Mouse (Mus musculus): ENCODE results near the gene Fhad1. TPM values are rescaled to one million over a fixed set of nuclear protein-coding genes. Genes with fewer than 3 reads are reported as not detected.

Gene Fhad1
- polyA plus RNA-seq, 1 experiment from 2014 or later: 4.9 TPM

GRCm38 (mm10) chr4:141879875-141880274 lies 135.0 kb downstream of the Fhad1 start:
- 45% methylated on average over 9 of the region's 9 CpGs for WGBS
- H3K9ac ChIP-seq (ENCODE audit: low read length): no peak overlapping the region
- H3K4me3 ChIP-seq (ENCODE audit: low read depth, low read length): no peak overlapping the region
- no peak overlapping the region for H3K4me2 ChIP-seq (replicated peaks; ENCODE audit: low read depth)
- no peak for ATAC-seq (ENCODE audit: low FRiP score, low TSS enrichment)
- no peak for DNase-seq (ENCODE audit: low spot score)
- TF ChIP-seq CTCF (IDR thresholded peaks at IDR 0.05; ENCODE audit: low read depth): no peak
- no peak for TF ChIP-seq EP300 (optimal IDR thresholded peaks at IDR 0.05)
- no peaks in the 10 kb centered on the region for H3K27me3 ChIP-seq (ENCODE audit: control insufficient read depth, insufficient read depth, low read length)
- no peaks in the 10 kb centered on the region for H3K36me3 ChIP-seq (ENCODE audit: control insufficient read depth, insufficient read depth, low read length)
- no peaks in the 10 kb centered on the region for H3K9me3 ChIP-seq (ENCODE audit: control insufficient read depth, low read length)
- H3K27ac ChIP-seq (replicated peaks): no peak overlapping the region
- peaks cover 12% of the 10 kb centered on the region; the same call in 1 of the 2 replicates for H3K4me1 ChIP-seq (replicated peaks; ENCODE audit: control insufficient read depth, insufficient read depth)

GRCm38 (mm10) chr4:141879074-141879473 lies 135.8 kb downstream of the Fhad1 start:
- 42% methylated on average over 4 of the region's 4 CpGs for WGBS
- no peaks in the 10 kb centered on the region for H3K36me3 ChIP-seq (ENCODE audit: control insufficient read depth, insufficient read depth, low read length)
- H3K4me2 ChIP-seq (replicated peaks; ENCODE audit: low read depth): no peak overlapping the region
- H3K4me3 ChIP-seq (ENCODE audit: low read depth, low read length): no peak overlapping the region
- ATAC-seq (ENCODE audit: low FRiP score, low TSS enrichment) (no peak), DNase-seq (ENCODE audit: low spot score) (no peak)
- peaks cover 12% of the 10 kb centered on the region; the same call in 1 of the 2 replicates for H3K4me1 ChIP-seq (replicated peaks; ENCODE audit: control insufficient read depth, insufficient read depth)
- H3K27ac ChIP-seq (replicated peaks): peak overlapping the region; percentile 61
- no peaks in the 10 kb centered on the region for H3K27me3 ChIP-seq (ENCODE audit: control insufficient read depth, insufficient read depth, low read length)
- H3K9me3 ChIP-seq (ENCODE audit: control insufficient read depth, low read length): no peaks in the 10 kb centered on the region
- no peak overlapping the region for H3K9ac ChIP-seq (ENCODE audit: low read length)
- no peak for TF ChIP-seq EP300 (optimal IDR thresholded peaks at IDR 0.05)
- TF ChIP-seq CTCF (IDR thresholded peaks at IDR 0.05; ENCODE audit: low read depth): no peak

- H3K9ac ChIP-seq (ENCODE audit: low read length): no peak overlapping the region
- no peaks in the 10 kb centered on the region for H3K27me3 ChIP-seq (ENCODE audit: control insufficient read depth, insufficient read depth, low read length)
- no peak overlapping the region for H3K4me3 ChIP-seq (ENCODE audit: low read depth, low read length)
- DNase-seq (ENCODE audit: low spot score): peak; percentile 68
- H3K36me3 ChIP-seq (ENCODE audit: control insufficient read depth, insufficient read depth, low read length): no peaks in the 10 kb centered on the region
- peak overlapping the region; percentile 61 for H3K27ac ChIP-seq (replicated peaks)
- TF ChIP-seq EP300 (optimal IDR thresholded peaks at IDR 0.05) (no peak), CTCF (IDR thresholded peaks at IDR 0.05; ENCODE audit: low read depth) (no peak)
- no peak overlapping the region for H3K4me2 ChIP-seq (replicated peaks; ENCODE audit: low read depth)
- no peaks in the 10 kb centered on the region for H3K9me3 ChIP-seq (ENCODE audit: control insufficient read depth, low read length)
- 28% methylated on average over 7 of the region's 7 CpGs for WGBS
- H3K4me1 ChIP-seq (replicated peaks; ENCODE audit: control insufficient read depth, insufficient read depth): peaks cover 12% of the 10 kb centered on the region; the same call in 1 of the 2 replicates
- ATAC-seq (ENCODE audit: low FRiP score, low TSS enrichment): peak; percentile 51
Observed at GRCm38 (mm10) chr4:141878621-141879020, 136.3 kb downstream of the Fhad1 start.

GRCm38 (mm10) chr4:141875481-141876108 lies 139.3 kb downstream of the Fhad1 start:
- peak overlapping the region; percentile 90; the same call in 1 of the 2 replicates for H3K9ac ChIP-seq (ENCODE audit: low read length)
- WGBS: 34% methylated on average over 8 of the region's 8 CpGs

GRCm38 (mm10) chr4:141874601-141875460 lies 140.1 kb downstream of the Fhad1 start, which contains the start of gene Efhd2:
TSS of gene Efhd2 (minus strand) at chr4:141874920.
- TF ChIP-seq EP300 (optimal IDR thresholded peaks at IDR 0.05) (no peak), CTCF (IDR thresholded peaks at IDR 0.05; ENCODE audit: low read depth) (peak; percentile 51)
- no peaks in the 10 kb centered on the region for H3K36me3 ChIP-seq (ENCODE audit: control insufficient read depth, insufficient read depth, low read length)
- WGBS: under 1% methylated on average over 37 of the region's 73 CpGs
- ATAC-seq (ENCODE audit: low FRiP score, low TSS enrichment): peak; percentile 80
- H3K9ac ChIP-seq (ENCODE audit: low read length): peak within 1 kb of the TSS; percentile 90
- H3K27me3 ChIP-seq (ENCODE audit: control insufficient read depth, insufficient read depth, low read length): no peaks in the 10 kb centered on the region
- peaks cover 9% of the 10 kb centered on the region for H3K4me1 ChIP-seq (replicated peaks; ENCODE audit: control insufficient read depth, insufficient read depth)
- H3K4me3 ChIP-seq (ENCODE audit: low read depth, low read length): peak within 1 kb of the TSS; percentile 88
- peak; percentile 86 for DNase-seq (ENCODE audit: low spot score)
- no peaks in the 10 kb centered on the region for H3K9me3 ChIP-seq (ENCODE audit: control insufficient read depth, low read length)
- peak within 1 kb of the TSS; percentile 95 for H3K4me2 ChIP-seq (replicated peaks; ENCODE audit: low read depth)
- peak within 1 kb of the TSS; percentile 83 for H3K27ac ChIP-seq (replicated peaks)

More at GRCm38 (mm10) chr4:141875481-141876108, 139.3 kb downstream of the Fhad1 start:
- Histone ChIP-seq H3K4me2 (replicated peaks; ENCODE audit: low read depth) (peak overlapping the region; percentile 95), H3K36me3 (ENCODE audit: control insufficient read depth, insufficient read depth, low read length) (no peaks in the 10 kb centered on the region), H3K4me3 (ENCODE audit: low read depth, low read length) (no peak overlapping the region), H3K27me3 (ENCODE audit: control insufficient read depth, insufficient read depth, low read length) (no peaks in the 10 kb centered on the region), H3K4me1 (replicated peaks; ENCODE audit: control insufficient read depth, insufficient read depth) (peaks cover 8% of the 10 kb centered on the region; the same call in 1 of the 2 replicates), H3K27ac (replicated peaks) (no peak overlapping the region), H3K9me3 (ENCODE audit: control insufficient read depth, low read length) (no peaks in the 10 kb centered on the region)
- ATAC-seq (ENCODE audit: low FRiP score, low TSS enrichment) (no peak), DNase-seq (ENCODE audit: low spot score) (no peak)
- TF ChIP-seq EP300 (optimal IDR thresholded peaks at IDR 0.05) (no peak), CTCF (IDR thresholded peaks at IDR 0.05; ENCODE audit: low read depth) (0 out of 2 replicates have a peak, but pooled peaks have one; percentile 25)

Data from stomach, postnatal 0 days (tissue).